Mouse (Mus musculus) cerebellum, adult 2 months (tissue): Measurements from ENCODE around the gene Pard6a.

ENCODE experiments used
- CTCF ChIP-seq: fragments of 200-500 bp; IDR thresholded peaks from 2 replicates; pipeline ENCODE4 v1.5.1; 2011; ENCODE audit warnings: low read depth, mild to moderate bottlenecking, control low read depth, low read length, moderate library complexity, borderline replicate concordance; ENCODE audit not compliant: insufficient read depth
- POLR2A ChIP-seq: fragments of 200-500 bp; IDR thresholded peaks from 2 replicates; pipeline ENCODE4 v1.6.1; 2011; ENCODE audit warnings: low read length, control low read depth, borderline replicate concordance; ENCODE audit not compliant: insufficient read depth

DNA sequence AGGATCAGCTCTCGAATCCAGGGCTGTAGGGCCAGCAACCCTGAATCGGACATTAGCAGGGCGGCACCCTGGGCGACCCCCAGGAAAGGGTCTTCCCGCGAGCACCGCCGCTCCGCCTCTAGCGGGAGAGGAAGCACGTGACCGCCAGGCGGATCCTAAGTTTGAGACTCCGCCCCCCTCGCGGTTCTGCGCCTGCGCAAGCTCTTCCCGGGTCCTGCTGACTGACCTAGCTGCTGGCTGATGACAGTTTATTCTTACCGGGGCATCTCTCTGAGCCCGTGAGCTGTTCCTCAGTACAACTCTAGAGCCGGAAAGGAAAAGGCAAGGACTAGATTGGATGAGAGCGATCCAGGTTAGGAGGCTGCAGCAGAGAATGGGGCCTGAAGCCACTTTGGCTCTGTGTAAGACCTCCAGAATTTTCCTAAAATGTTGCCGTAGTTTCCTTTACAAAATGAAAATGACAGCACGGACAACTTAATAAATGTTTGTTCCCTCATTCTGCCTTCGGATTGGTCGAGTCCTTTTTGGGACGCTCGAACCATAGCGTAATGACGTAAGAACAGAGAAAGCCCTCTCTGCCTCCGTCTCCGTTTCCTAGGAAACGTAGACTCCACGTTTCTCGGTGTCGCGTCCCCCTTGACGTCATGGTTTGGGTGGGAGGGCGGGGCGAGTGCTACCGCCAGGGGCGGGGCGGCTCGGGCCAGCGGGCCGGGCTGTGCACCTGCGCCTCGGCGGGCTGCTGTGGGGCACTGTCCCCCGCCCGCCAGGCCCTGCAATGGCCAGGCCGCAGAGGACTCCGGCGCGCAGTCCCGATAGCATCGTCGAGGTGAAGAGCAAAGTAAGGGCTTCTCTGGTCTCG, at the start of gene Pard6a, which contains the start of gene Acd:
- TF ChIP-seq CTCF (no peak), POLR2A (peak; percentile 85)
